Mouse (Mus musculus) E14TG2a.4 (cell line): ENCODE data around the gene Mcoln2.

Source experiments
- CTCF ChIP-seq: conservative IDR thresholded peaks from 2 replicates; pipeline ENCODE4 v1.5.1; 2014; ENCODE audit warnings: low read length
- NANOG ChIP-seq: IDR thresholded peaks from 2 replicates; pipeline ENCODE4 v1.6.1; 2014; ENCODE audit warnings: borderline replicate concordance, low read length, mixed read lengths
- POU5F1 ChIP-seq: IDR thresholded peaks from 2 replicates; pipeline ENCODE4 v1.6.1; 2014; ENCODE audit warnings: low read length, borderline replicate concordance

GRCm38 (mm10) chr3:146121310-146122124 lies 28.1 kb upstream of the Mcoln2 start:
- TF ChIP-seq CTCF = no peak
- TF ChIP-seq POU5F1 = no peak
- TF ChIP-seq NANOG = no peak
